Comparison of ENCODE assay signal across 9 mouse cellular contexts in genomic region chr12:59133437-59133999, GRCm38 (mm10). TPM values are rescaled to one million over a fixed set of nuclear protein-coding genes. Genes with fewer than 3 reads are reported as not detected.
DNase-seq lines count a peak whose midpoint lies in the region; ATAC-seq and TF ChIP-seq lines count a peak whose summit lies in the region.
"Had no signal": no experiment of that assay in that cellular context is flagged by ENCODE, and none has a peak within 500 bp of the region (broad histone marks: within the 10 kb centered on the region; RNA-seq: fewer than 3 reads in every experiment).

No protein-coding gene starts in this region.

- H3K9ac ChIP-seq in intestine, embryonic 15.5 days: no peak overlapping the region
- H3K9ac ChIP-seq in intestine, postnatal 0 days (ENCODE audit: low read depth, low read length): no peak overlapping the region
- peak overlapping the region; percentile 94 for H3K9ac ChIP-seq in liver, embryonic 13.5 days
- no peak overlapping the region for H3K9ac ChIP-seq in midbrain, embryonic 11.5 days (ENCODE audit: low read length)

- no peak overlapping the region for H3K27ac ChIP-seq in intestine, embryonic 15.5 days
- no peak overlapping the region for H3K27ac ChIP-seq in intestine, postnatal 0 days (ENCODE audit: low read depth, low read length)
- peak overlapping the region; percentile 5; the same call in 1 of the 2 replicates for H3K27ac ChIP-seq in bone marrow, adult 2 months (ENCODE audit: control insufficient read depth, insufficient read depth, low read depth, low read length, poor library complexity)
- H3K27ac ChIP-seq in liver, embryonic 13.5 days: peak overlapping the region; percentile 90
- no peak overlapping the region for H3K27ac ChIP-seq in midbrain, embryonic 11.5 days (ENCODE audit: low read depth, low read length)

- WGBS in intestine, embryonic 15.5 days: 92% methylated on average over 10 of the region's 10 CpGs
- 80% methylated on average over 10 of the region's 10 CpGs for WGBS in intestine, postnatal 0 days
- WGBS in bone marrow, adult 2 months: 27% methylated on average over 10 of the region's 10 CpGs
- 56% methylated on average over 10 of the region's 10 CpGs for WGBS in liver, embryonic 13.5 days (ENCODE audit: insufficient replicate concordance)
- 91% methylated on average over 10 of the region's 10 CpGs for WGBS in midbrain, embryonic 11.5 days

- H3K27me3 ChIP-seq in intestine, embryonic 15.5 days (replicated peaks): no peaks in the 10 kb centered on the region
- no peaks in the 10 kb centered on the region for H3K27me3 ChIP-seq in intestine, postnatal 0 days (replicated peaks; ENCODE audit: control insufficient read depth, insufficient read depth, low read length)
- no peaks in the 10 kb centered on the region for H3K27me3 ChIP-seq in liver, embryonic 13.5 days
- H3K27me3 ChIP-seq in midbrain, embryonic 11.5 days (ENCODE audit: control insufficient read depth, insufficient read depth, low read length): no peaks in the 10 kb centered on the region

- H3K36me3 ChIP-seq in intestine, embryonic 15.5 days: peaks cover 3% of the 10 kb centered on the region; the same call in 1 of the 2 replicates
- peaks cover 12% of the 10 kb centered on the region for H3K36me3 ChIP-seq in intestine, postnatal 0 days (ENCODE audit: control insufficient read depth, insufficient read depth)
- peaks cover 16% of the 10 kb centered on the region for H3K36me3 ChIP-seq in liver, embryonic 13.5 days
- H3K36me3 ChIP-seq in midbrain, embryonic 11.5 days (ENCODE audit: control insufficient read depth, insufficient read depth, low read length): no peaks in the 10 kb centered on the region

- peak; percentile 71 for DNase-seq in CD4-positive helper T cell, adult 2 months (ENCODE audit: low read depth, low spot score)
- no peak for DNase-seq in liver, embryonic 13.5 days
- no peak for DNase-seq in midbrain, embryonic 11.5 days (ENCODE audit: low spot score, missing footprints)
- no peak for DNase-seq in thymus, postnatal 14 days
- no peak for DNase-seq in right cerebral cortex, postnatal 14 days
- DNase-seq: gastrocnemius, postnatal 14 days had no signal

- H3K4me3 ChIP-seq in intestine, embryonic 15.5 days (replicated peaks): no peak overlapping the region
- H3K4me3 ChIP-seq in intestine, postnatal 0 days (ENCODE audit: low read depth, low read length): no peak overlapping the region
- peak overlapping the region; percentile 43 for H3K4me3 ChIP-seq in bone marrow, adult 2 months (replicated peaks; ENCODE audit: control insufficient read depth, low read depth, low read length)
- H3K4me3 ChIP-seq in liver, embryonic 13.5 days (replicated peaks): peak overlapping the region; percentile 91
- no peak overlapping the region for H3K4me3 ChIP-seq in midbrain, embryonic 11.5 days (ENCODE audit: low read depth, low read length)

- TF ChIP-seq POLR2A in bone marrow, adult 2 months (IDR thresholded peaks at IDR 0.05; ENCODE audit: borderline replicate concordance, control insufficient read depth, low read depth, low read length): no peak

- no peak for ATAC-seq in intestine, embryonic 15.5 days
- ATAC-seq in intestine, postnatal 0 days: no peak
- ATAC-seq in liver, embryonic 13.5 days (ENCODE audit: low read depth): no peak
- no peak for ATAC-seq in midbrain, embryonic 11.5 days (ENCODE audit: low FRiP score)

- TF ChIP-seq CTCF in intestine, postnatal 0 days (IDR thresholded peaks at IDR 0.05; ENCODE audit: low read depth): no peak
- TF ChIP-seq CTCF in bone marrow, adult 2 months (IDR thresholded peaks at IDR 0.05; ENCODE audit: control insufficient read depth, insufficient read depth, low read length): no peak

- peaks cover 19% of the 10 kb centered on the region for H3K4me1 ChIP-seq in intestine, embryonic 15.5 days (replicated peaks)
- no peaks in the 10 kb centered on the region; the same call in 1 of the 2 replicates for H3K4me1 ChIP-seq in intestine, postnatal 0 days (replicated peaks; ENCODE audit: control insufficient read depth, insufficient read depth, low read length)
- peaks cover 6% of the 10 kb centered on the region; the same call in 1 of the 2 replicates for H3K4me1 ChIP-seq in bone marrow, adult 2 months (ENCODE audit: control insufficient read depth, insufficient read depth, low read length)
- peaks cover 66% of the 10 kb centered on the region for H3K4me1 ChIP-seq in liver, embryonic 13.5 days (replicated peaks)
- H3K4me1 ChIP-seq in midbrain, embryonic 11.5 days (ENCODE audit: control insufficient read depth, insufficient read depth, low read length): peaks cover 16% of the 10 kb centered on the region

- peak overlapping the region; percentile 83; the same call in 1 of the 2 replicates for H3K4me2 ChIP-seq in intestine, embryonic 15.5 days (replicated peaks)
- H3K4me2 ChIP-seq in intestine, postnatal 0 days (replicated peaks; ENCODE audit: low read depth): no peak overlapping the region; the same call in 1 of the 2 replicates
- H3K4me2 ChIP-seq in liver, embryonic 13.5 days: peak overlapping the region; percentile 99
- no peak overlapping the region for H3K4me2 ChIP-seq in midbrain, embryonic 11.5 days

- no peaks in the 10 kb centered on the region for H3K9me3 ChIP-seq in intestine, embryonic 15.5 days
- H3K9me3 ChIP-seq in intestine, postnatal 0 days (ENCODE audit: control insufficient read depth): no peaks in the 10 kb centered on the region
- H3K9me3 ChIP-seq in liver, embryonic 13.5 days (replicated peaks): no peaks in the 10 kb centered on the region
- no peaks in the 10 kb centered on the region for H3K9me3 ChIP-seq in midbrain, embryonic 11.5 days (ENCODE audit: control insufficient read depth, low read length)

RNA-seq across cellular contexts. Expression of gene Mia2, which starts 37.9 kb away (rescaled TPM):
- 84.2 and 102 TPM in 2 replicates for polyA plus RNA-seq in intestine, embryonic 15.5 days (2015; fragmentation: Nextera tagmentation; extraction: Ambion mirVana)
- polyA plus RNA-seq in intestine, postnatal 0 days (2015; fragmentation: Nextera tagmentation; extraction: Ambion mirVana): 131 and 137 TPM in 2 replicates
- 23.6 and 44.9 TPM in 2 replicates for polyA plus RNA-seq in bone marrow, adult 2 months (2011; ENCODE audit: insufficient read depth, insufficient read length, low replicate concordance, missing spikeins)
- polyA plus RNA-seq in liver, embryonic 13.5 days (2015; fragmentation: Nextera tagmentation; extraction: Ambion mirVana): 47.8 and 63.2 TPM in 2 replicates
- 55.4 and 63.4 TPM in 2 replicates for polyA plus RNA-seq in midbrain, embryonic 11.5 days (2014; fragmentation: Nextera tagmentation; extraction: Ambion mirVana)

Comparison
In these comparisons a context has a peak if more than half of its experiments do, and no peak if none do; other contexts are left out.
1. H3K4me2 ChIP-seq: peak in intestine, embryonic 15.5 days (single experiment) and liver, embryonic 13.5 days (single experiment); none in intestine, postnatal 0 days (single experiment) and midbrain, embryonic 11.5 days (single experiment).
2. H3K27ac ChIP-seq: peak in bone marrow, adult 2 months (single experiment) and liver, embryonic 13.5 days (single experiment); none in intestine, embryonic 15.5 days (single experiment), intestine, postnatal 0 days (single experiment) and midbrain, embryonic 11.5 days (single experiment).
3. H3K4me3 ChIP-seq: peak in bone marrow, adult 2 months (single experiment) and liver, embryonic 13.5 days (single experiment); none in intestine, embryonic 15.5 days (single experiment), intestine, postnatal 0 days (single experiment) and midbrain, embryonic 11.5 days (single experiment).